Mouse (Mus musculus): ENCODE data around the gene Yod1.

The Yod1 gene

DNA sequence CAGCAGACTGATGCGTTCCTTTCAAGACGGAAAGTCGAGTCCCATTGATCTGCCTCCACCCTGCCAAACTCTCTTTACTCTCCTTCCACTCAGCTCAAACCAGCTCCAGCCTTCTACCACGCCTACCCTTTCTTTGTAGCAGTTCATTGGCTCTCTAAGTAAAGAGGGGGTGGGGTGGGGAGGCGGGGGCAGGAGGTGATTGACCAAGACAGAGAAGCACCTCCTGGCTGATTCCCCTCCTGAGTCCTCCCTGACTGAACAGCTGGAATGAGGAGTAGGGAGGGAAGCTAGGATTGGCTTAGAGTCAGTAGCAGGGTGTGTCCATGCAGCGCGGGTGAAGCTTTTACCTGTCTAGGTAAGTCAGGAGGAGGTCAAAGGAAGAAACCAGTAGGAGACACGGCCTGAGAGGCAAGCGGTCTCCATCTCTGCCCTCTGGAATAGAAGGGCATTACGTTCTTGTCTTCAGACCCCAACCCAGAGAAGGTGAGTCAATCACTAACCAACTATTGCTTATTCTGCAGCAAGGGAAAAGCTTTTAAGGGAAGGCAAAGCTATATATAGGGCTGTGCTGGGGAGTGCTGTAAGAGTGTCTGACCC is 14.7 kb downstream of the Yod1 start, which contains the start of gene AA986860:
TSS of gene AA986860 (plus strand) at position 236 of the 597 bp plus-strand sequence.
- DNase-seq (ENCODE audit: extremely low read depth, low read depth, low spot score) = peak; percentile 84

DNA sequence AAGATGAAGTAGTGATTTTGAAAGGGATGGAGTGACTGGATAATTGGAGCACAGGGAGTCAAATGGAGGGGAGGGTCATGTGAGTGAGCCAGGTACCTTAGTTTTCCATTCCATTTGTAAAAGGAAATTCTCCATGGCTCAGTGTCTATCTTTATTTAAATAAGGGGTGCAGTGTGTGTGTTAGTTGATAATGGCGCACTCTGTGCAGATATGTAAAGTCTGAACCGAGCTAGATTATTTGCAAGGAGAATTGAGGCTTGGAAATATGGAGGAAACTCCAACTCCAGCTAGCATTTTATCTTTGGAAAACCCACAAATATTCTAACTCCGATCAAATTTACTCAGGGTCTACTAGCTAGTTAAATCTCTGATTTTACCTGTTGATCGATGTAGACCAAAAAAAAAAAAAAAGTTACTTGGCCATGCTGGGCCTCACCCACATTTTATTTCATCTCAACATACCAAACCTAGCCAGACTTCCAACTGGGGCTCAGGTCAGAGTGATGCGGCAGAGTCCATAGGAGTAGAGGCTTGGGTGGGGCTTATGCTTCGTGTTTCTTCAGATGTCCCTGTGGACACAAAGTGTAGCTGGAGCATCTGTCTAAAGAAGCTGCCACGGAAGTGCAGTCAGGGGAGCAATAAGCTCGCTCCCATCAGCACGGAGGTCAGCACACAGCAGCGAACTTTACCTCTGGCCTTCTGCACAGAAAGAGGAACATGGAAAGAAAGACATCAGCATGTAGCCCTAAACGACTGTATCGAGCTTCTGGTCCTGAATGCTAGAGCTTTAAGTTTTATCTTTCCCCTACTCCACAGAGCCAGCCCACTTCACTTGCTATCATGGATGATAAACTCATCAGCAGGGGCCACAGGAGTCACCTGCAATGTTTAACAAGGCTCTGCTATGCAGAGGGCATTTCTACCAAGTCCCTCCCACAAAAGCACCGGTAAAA is 15.9 kb downstream of the Yod1 start:
- DNase-seq (ENCODE audit: extremely low read depth, low read depth, low spot score) = no peak

DNA sequence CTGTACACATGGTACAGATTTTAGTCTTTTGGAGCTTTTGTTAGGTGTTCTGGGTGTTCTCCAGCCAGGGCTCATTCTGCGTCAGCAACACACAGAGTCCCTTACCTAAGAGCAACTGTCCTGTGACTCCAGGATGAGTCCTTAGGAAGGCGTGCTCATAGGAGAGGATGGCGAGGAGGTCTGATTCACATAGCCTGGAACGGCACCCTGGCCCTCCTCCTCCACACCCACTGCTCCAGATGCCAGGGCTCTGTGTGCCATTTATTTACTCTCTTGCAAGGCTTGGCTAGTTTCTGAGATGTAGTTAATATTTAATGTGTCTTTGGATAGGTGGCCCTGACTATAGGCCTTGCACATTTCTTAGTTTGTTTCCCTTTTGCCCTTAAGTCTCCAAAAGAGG is 16.5 kb downstream of the Yod1 start:
- DNase-seq (ENCODE audit: extremely low read depth, low read depth, low spot score) = no peak

DNA sequence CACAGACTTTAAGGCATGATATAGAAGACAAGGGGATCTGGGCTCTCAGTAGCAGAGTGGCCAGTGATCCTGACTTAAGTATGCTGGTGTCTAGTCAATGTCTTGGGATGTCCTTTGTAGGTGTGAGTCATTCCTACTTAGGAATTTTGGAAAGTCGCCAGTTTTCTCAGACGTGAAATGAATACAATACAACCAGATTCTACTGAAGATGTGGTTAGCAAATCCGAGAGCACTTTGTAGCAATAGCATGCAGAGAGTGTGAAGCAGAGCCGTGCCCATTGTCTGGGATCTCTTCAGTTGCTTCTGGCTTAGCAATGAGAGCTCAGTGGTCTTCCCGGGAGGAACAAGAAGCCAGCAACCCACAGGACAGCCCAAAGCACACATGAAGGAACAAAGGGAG is 17.3 kb downstream of the Yod1 start:
- peak; percentile 66 for DNase-seq (ENCODE audit: extremely low read depth, low read depth, low spot score)

DNA sequence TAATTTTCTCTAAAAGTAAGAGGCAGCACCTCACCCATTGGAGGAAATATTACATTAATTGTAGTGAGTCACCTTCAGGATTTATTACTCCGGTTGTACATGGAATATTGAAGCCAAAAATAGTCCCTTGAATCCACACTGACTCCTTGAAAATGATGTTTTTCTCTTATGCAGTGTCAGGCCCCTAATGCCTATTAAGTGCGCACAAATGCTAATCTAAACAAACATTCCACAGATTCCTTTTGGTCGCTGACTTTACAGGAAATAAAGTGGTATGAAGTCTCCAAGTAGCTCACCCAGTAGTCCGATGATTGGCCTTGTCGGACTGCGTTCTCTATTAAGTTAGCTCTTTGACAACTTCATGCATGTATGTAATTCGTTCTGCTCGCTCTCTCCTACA is 17.7 kb downstream of the Yod1 start:
- no peak for DNase-seq (ENCODE audit: extremely low read depth, low read depth, low spot score)

DNA sequence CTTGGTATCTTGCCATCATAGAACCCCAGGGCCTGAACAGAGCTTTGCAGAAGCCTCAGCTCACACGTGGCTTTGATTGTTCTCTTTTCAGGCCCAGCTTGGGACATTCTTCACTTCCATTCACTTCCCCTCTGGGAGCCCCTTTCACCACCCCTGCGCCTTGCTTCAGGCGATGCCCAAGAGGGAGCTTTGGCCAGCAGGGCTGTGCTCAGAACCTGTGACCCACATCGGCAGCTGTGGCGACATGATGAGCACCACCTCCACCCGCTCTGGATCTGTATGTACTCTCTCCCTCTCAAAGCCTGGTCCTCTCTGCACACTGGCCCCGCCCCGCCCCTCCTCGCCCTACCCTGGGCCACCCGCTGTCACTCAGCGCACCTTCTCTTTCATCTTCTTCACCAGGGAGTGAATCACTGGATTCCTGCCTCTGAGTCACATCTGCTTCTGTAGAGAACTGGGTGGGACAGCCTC is 20.3 kb downstream of the Yod1 start:
- DNase-seq (ENCODE audit: extremely low read depth, low read depth, low spot score) = no peak

DNA sequence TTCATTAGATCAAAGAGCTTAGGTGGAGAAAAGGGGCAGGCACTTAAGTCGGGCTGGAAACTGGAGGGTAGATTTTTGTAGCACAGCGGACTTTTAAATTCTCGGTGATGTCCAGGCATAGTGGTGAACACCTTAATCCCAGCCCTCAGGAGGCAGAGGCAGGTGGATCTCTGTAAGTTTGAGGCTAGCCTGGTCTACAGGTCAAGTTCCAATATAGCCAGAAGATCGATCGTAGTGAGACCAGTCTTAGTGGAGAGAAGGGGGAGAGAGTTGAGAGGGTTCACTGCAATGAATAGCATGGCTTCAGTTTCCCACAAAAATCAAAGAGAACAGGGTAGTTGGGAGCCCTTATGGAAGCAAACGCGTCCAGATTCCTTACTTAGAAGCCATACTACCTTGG is 20.8 kb downstream of the Yod1 start:
- DNase-seq (ENCODE audit: extremely low read depth, low read depth, low spot score) = no peak

DNA sequence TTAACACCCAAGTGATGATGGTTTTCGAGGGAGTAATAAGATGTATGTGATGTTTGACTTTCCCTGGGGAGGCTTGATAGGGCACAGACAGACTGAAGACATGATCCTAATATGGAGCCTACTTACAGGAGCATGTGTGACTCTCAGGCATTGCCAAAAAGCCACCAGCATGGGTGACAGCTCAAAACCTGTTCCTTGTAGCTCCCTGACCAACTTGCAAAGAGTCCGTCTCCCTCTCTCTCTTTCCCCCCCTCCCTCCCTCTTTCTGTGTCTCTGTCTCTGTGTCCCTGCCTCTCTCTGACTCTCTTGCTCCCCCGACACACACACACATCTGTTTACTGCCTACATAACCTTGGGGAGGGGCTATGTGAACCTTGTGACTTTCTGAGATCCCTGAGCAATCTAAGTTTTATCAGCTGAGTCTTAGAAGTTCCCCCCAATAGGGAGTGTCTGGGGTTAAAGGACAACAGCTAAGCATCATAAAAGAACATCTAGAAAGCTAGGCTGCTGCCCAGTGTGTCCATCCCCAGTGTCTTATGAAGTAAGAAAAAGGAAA is 21.5 kb downstream of the Yod1 start:
- DNase-seq (ENCODE audit: extremely low read depth, low read depth, low spot score) = no peak

DNA sequence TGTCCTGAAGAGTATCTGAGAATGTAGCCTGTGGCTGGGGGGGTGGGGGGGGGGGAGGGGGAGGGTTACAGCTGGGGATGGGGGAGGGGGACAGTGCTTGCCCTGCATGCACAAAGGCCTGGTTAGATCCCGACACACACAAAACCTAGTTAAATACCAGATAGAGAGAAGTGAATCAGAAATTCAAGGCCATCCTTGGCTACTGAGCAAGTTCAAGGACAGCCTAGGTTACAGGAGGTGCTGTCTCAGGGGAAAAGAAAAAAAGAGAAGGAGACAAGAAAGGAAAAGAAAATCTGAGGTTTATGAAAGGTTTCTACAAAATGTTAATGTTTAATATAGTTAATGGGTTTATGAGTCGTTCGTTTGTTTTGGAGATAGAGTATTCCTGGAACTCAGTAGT is 22.5 kb downstream of the Yod1 start:
- no peak for DNase-seq (ENCODE audit: extremely low read depth, low read depth, low spot score)

DNA sequence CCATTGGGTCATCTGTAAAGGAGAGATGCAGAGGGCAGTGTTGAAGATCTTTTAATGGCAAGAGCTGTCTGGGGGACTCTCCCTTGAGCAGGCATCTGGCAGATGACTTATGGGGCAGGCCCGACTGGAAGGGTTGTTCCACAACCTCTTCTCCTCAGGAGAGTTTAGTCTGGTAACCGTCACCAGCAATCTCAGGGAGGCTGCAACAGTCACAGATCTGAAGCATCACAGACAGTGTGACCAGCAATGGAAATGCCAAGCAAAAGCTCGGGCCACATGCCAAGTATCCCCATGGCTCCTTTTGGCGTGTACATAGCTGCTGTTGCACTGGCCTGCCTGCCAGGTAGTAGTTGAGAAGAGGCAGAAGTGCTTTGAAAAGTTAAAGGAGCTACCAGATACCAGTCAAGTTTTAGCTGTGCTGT is 23.1 kb downstream of the Yod1 start:
- no peak for DNase-seq (ENCODE audit: extremely low read depth, low read depth, low spot score)

DNA sequence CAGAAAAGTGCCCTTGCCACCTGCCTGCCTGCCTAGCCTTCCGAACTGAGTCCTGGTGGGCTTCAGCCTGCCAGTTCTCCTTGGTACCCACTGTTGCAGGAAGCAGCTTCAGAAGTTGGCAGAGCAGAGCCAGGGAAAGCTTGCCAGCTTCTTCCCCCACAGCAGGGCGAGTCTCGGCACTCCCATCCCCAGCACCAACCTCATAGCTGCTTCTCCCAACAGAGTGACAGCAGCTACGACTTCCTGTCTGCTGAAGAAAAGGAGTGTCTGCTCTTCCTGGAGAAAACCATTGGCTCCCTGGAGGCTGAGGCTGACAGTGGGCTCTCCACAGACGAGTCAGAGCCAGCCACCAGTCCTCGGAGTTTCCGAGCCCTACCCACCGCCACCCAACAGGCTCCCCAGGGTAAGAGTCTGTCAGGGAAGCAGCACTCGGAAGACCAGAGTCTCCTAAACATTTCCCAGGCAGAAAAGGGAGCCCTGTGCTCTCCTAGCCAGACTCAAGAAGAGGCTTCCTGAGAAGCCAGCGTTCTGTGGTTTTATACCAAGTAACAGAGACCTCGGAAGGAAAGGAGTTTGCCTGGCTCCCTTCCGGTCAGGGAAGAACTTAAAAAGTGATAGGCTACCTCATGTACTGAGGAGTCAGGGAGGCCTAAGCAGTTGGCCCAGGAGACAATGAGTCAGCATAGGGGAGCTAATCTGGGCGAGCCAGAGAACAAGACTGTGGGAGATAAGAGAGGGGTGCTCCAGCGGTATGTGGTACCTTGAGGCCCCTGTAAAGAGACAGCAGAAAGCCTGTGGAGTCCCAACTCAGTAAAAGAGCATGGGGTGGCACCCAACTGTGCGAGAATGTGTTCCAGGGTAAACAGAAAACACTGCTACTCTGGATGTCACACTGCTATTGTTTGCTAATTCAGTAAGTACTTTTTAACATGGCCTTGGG is 23.9 kb downstream of the Yod1 start:
- DNase-seq (ENCODE audit: extremely low read depth, low read depth, low spot score) = no peak

DNA sequence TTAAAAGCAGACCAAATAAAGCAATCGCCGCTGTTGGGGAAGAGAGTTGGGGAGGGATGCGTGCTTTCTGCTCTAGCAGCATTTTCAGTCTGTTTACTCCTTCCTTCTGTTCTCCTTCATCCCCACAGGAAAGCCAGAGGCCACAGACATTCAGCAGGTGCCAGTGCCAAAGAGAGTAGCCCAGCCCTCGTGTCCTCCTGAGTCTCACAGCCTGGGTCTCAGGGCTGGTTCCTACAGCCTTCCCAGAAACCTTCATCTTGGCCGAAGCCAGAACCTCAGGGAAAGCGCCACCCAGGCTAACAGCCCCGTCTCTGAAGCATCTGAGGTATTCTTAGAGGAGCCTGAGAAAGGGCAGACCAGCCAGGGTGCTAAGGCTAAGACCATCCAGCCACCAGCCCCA is 25.1 kb downstream of the Yod1 start:
- no peak for DNase-seq (ENCODE audit: extremely low read depth, low read depth, low spot score)

DNA sequence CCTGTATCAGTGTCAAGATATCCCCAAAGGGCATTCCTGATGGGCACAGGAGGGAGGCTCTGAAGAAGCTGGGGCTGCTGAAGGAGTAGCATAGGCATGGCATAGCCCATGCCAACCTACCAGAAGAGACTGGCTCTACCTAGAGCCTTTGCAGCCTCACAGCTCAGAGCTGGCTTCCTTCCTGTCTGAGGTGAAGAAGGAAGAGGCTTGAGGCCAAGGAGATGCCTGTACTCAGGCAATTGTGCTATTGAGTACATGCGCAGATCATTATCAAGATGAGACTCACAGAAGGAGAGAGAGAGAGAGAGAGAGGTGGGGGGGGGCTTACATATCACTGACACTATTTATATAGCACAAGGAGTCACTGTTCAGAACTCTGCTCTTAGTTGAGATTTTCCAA is 26.6 kb downstream of the Yod1 start:
- DNase-seq (ENCODE audit: extremely low read depth, low read depth, low spot score) = no peak

DNA sequence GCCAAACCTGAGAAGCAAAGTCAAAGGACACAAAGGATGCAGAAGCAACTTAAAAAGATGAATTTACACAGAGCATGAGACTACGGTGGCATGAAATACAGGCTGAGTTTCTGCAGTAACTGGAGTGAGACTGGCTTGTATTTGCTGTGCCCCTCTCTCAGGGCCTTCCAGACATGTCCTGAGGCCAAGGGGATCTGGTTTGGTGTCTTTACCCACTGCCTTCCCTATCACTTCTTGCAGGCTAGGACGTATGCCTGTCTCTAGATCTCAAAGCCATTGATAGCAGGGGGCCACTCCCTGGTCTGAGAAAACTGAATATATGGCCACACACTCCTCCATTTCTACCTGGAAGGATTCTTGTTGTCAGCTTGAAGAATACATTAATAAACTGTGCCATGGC is 27.1 kb downstream of the Yod1 start:
- DNase-seq (ENCODE audit: extremely low read depth, low read depth, low spot score) = no peak

DNA sequence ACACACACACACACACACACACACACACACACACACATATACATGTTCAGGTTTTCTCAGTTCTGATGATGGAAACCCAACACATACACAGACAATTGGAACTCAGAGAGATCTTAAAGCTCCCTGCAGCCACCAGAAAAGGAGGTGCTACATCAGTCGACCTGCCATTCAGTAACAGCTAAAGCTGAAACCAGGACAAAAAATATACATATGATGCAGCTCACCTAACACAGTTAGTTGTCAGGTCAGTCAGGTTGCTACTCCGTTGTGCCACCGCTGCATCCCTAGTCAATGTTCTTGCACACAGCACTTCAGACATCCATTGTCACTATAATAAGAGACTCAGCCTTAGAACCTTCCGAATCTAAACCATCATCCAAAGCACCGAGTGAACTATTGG is 27.8 kb downstream of the Yod1 start:
- no peak for DNase-seq (ENCODE audit: extremely low read depth, low read depth, low spot score)

DNA sequence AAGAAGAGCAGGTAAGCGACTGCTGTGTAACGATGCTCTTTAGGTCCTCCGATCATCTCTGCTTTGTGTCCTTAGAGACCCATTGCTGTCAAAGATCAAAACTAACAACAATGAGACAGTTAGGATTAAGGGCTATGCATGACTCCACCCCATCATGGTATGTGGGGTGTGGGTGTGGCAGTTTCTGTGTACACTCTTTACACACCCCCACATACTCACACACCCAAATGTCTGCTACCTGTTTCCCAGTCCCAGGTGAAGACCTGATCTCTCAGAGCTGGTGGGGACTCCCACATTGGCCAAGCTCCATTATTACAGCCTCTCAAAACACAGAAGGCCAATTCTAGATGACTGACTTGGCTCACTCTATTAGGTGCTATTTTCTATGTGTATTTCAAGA is 28.5 kb downstream of the Yod1 start:
- DNase-seq (ENCODE audit: extremely low read depth, low read depth, low spot score) = no peak

DNA sequence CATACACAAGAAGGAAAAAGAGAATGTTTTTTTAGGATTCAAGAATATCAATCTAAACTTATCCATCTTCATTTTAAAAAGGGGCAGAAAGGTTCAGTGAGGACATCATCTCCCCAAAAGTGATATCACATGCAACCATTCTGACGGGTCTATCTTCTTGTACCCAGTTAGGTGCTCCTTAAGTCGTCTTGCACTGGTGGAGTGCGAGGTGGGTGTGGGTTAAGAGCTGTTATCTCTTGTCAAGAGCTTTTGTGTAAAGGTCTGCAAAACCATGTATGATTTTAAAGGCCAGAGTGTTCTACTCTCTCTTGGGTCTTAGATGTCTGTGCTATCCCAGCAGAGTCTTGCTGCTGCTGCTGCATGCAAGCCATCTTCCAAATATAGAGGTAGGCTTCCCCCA is 29.7 kb downstream of the Yod1 start:
- no peak for DNase-seq (ENCODE audit: extremely low read depth, low read depth, low spot score)

DNA sequence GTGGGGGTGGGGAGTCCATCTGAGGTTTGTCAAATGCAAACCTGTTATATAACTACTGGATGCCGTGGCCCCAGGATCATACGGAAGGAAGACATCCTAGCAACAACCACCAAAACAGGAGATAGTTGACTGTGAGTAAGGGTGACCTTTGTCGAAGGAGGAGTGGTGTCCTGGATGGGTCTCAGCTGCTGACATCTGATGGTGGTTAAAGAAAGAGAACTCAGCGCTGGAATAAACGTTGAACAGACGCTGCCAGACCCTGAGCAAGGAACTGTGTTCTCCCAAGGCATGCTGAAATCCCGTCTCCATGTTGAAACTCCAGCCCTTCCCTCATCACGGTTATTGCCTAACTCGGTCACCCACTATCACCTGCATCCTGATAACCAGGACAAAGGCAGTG is 42.6 kb downstream of the Yod1 start:
- no peak for DNase-seq (ENCODE audit: extremely low read depth, low read depth, low spot score)

DNA sequence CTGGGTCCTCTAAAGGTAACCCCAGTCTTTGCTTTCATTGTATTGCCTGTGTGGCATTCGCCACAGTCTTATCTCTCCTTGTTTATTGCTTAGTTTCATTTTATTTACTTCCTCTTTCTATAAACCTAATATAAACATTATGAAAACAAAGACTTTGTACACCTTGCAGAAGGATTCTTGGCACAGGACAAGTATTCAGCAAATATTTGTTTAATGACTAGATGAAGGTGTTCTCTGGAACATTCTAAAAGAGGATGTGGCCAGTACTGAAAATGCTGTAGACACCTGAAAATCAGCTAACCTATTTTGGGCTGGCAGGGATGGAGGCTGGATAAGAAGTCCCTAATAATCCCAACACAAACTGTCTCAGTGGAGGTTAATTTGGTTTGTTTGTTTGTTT is 44.5 kb downstream of the Yod1 start:
- DNase-seq (ENCODE audit: extremely low read depth, low read depth, low spot score) = no peak

DNA sequence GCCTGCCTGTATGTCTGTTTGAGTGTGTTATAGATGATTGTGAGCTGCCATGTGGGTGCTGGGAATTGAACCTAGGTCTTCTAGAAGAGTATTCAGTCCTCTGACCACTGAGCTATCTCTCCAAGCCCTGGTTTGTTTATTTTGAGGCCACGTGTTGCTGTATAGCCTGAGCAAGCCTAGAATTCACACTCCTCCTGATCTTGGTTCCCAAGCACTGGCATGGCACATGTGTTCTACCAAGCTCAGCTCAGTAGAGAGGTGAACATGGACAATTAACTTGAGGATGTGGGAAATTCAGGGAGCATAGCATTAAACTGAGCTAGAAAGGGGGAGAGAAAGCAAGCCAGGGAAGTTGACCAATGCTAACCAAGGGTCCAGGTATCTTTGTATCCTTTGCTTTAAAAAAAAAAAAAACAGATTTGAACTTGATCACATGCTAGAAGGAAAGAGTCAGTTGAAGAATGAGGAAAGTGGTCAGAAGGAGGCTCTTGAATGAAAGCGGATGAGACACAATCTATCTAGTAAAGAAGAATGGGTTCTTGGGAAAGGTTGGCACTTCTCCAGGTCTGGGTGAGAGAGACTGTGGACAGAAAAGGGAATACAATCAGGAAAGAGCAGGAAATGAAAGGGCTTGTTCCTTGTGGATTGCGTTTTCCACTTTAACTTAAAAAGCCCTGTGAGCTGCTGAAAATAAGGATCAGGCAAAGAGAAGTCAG is 45.1 kb downstream of the Yod1 start:
- DNase-seq (ENCODE audit: extremely low read depth, low read depth, low spot score) = no peak

Measured in fat pad, adult 2 months (tissue).